Mouse (Mus musculus): ENCODE measurements at regions not wholly inside any gene's neighbourhood (a gene's known extent, or its start where the extent isn't known, plus 50 kb on each side); places are given as distances from the start of the nearest gene placed in this dataset.

DNA sequence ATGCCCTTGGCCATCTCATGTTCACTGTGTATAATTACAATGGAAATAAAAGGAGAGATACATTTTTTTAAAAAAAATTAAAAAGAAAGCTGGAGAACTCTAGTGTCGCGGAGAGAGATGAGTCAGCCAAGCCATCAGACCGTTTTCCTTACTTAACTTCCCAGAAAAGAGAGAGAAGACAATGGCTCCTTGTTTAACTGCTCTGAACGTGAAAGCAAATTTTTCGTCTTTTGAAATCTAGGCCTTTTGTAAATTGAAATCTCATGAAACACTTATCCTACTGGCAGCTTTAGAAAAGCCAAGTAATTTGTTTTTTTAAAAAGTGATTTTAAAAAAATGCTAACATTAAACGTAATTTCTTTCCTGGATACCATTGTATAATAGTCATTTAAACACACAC, 89.7 kb upstream of the Runx1 start:
- TF ChIP-seq CTCF (conservative IDR thresholded peaks at IDR 0.05; ENCODE audit: insufficient read depth, insufficient read length, low read depth, low read length) (no peak), POLR2A (IDR thresholded peaks at IDR 0.05; ENCODE audit: low read depth, low read length) (no peak)

All from kidney, adult 2 months (tissue).